Mouse (Mus musculus) spleen, adult 2 months (tissue): ENCODE results near the gene Hcn2.

ENCODE experiments used
- CTCF ChIP-seq: fragments of 200-500 bp; IDR thresholded peaks from 2 replicates; pipeline ENCODE4 v1.5.1; 2011; ENCODE audit warnings: mild to moderate bottlenecking, inconsistent platforms; ENCODE audit not compliant: insufficient read depth, insufficient read length, insufficient replicate concordance; ENCODE audit errors: extremely low read depth
- POLR2A ChIP-seq: fragments of 200-500 bp; IDR thresholded peaks from 2 replicates; pipeline ENCODE4 v1.6.1; 2011; ENCODE audit warnings: low read depth, low read length, inconsistent platforms

DNA sequence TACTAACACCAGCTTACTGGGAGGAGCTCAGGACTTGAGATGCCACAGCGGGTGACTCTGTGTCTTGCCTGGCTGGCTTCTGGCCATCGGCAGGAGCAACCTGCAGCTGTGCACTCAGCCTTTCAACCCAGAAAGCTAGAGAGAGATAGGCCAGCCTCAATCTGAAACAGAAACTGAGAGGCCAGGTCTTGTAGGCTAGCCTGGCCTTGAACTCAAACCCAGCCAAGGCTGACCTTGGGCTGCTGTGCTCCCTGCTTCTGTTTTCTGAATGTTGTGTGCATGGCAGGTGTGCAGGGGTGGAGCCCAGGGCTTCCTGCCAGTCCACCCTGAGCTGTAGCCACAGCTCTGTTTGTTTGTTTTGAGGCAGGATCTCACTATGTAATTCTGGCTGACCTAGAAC lies 56.8 kb downstream of the Hcn2 start:
- TF ChIP-seq POLR2A (no peak), CTCF (no peak)
